8 mouse cellular contexts compared by ENCODE assay signal in the genomic region with DNA sequence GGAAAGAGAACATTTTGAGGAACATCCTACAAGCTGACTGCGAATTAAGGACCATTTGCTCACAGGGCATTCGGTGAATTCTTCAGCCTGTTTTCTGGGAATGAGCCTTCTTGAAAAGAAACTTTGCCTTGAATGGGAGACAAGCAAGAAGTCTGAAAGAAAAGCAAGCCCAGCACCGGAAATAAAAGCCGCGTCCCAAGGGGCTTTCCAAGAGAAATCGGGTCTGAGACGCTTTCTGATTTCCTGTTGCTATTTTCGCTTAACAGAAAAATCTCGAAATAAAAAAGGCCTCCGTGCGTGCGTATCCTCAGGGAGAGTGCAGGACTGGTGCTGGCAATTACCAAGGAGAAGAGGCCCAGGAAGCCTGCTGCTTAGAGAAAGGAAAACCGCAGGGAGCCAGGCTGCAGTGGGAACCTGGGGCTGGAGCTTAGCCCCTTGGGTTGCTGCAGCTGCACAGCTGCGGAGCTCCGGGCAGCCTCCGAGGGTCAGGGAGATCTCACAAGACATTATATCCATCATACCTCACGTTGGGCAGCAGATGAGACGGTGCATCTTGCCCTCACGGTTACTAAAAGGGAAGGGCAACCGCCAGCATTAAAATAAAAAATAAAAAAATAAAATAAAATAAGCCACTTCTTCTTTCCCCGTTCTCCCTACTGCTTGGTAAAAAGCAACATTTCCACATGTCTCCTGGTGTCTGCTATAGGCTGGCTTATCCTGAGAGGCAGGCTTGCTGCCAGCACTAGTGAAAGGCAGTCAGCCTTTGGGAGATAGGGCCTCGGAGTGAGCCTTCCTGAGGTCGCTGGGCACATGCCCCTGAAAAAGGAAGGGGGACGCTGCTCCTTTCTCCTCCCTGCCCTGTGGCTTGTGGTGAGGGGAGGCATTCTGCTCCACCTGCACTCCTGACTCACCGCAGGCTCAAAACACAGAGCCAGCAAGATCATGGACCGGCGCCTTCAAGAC. TPM values are rescaled to one million over a fixed set of nuclear protein-coding genes. Genes with fewer than 3 reads are reported as not detected.
DNase-seq lines count a peak whose midpoint lies in the region; ATAC-seq and TF ChIP-seq lines count a peak whose summit lies in the region.

No protein-coding gene starts in this region.

- no peak overlapping the region for H3K4me3 ChIP-seq in kidney, embryonic 14.5 days (ENCODE audit: low read length)
- H3K4me3 ChIP-seq in forebrain, embryonic 12.5 days (replicated peaks): 0 out of 2 replicates have a peak overlapping the region, but pooled peaks have one; percentile 0
- H3K4me3 ChIP-seq in midbrain, postnatal 0 days (ENCODE audit: low read depth, low read length): no peak overlapping the region

- H3K36me3 ChIP-seq in kidney, embryonic 14.5 days (ENCODE audit: control insufficient read depth, insufficient read depth, low read length): no peaks in the 10 kb centered on the region
- no peaks in the 10 kb centered on the region for H3K36me3 ChIP-seq in forebrain, embryonic 12.5 days (replicated peaks)
- no peaks in the 10 kb centered on the region for H3K36me3 ChIP-seq in midbrain, postnatal 0 days (ENCODE audit: insufficient read depth, low read length)

- WGBS in kidney, embryonic 14.5 days: 29% methylated on average over 27 of the region's 27 CpGs
- WGBS in forebrain, embryonic 12.5 days: 20% methylated on average over 27 of the region's 27 CpGs
- WGBS in midbrain, postnatal 0 days: 25% methylated on average over 27 of the region's 27 CpGs

- H3K9ac ChIP-seq in kidney, embryonic 14.5 days (ENCODE audit: low read depth, low read length): no peak overlapping the region
- H3K9ac ChIP-seq in forebrain, embryonic 12.5 days: no peak overlapping the region
- H3K9ac ChIP-seq in midbrain, postnatal 0 days (replicated peaks; ENCODE audit: low read length, poor library complexity, severe bottlenecking): no peak overlapping the region

- DNase-seq in kidney, adult 11 months: no peak
- peak; percentile 89 for DNase-seq in induced T-regulatory cell, adult 2 months (ENCODE audit: low read depth)
- peak; percentile 32 for DNase-seq in midbrain, postnatal 0 days (ENCODE audit: low spot score)
- no peak for DNase-seq in urinary bladder, postnatal 14 days (ENCODE audit: low spot score)
- DNase-seq in ovary, postnatal 10 days (ENCODE audit: low spot score): no peak

- no peak for ATAC-seq in kidney, embryonic 14.5 days (ENCODE audit: low FRiP score, low TSS enrichment)
- no peak for ATAC-seq in forebrain, embryonic 12.5 days (ENCODE audit: low FRiP score)
- no peak for ATAC-seq in midbrain, postnatal 0 days (ENCODE audit: low FRiP score)
- ATAC-seq in cerebellum, adult (ENCODE audit: insufficient number of reproducible peaks, low FRiP score, low TSS enrichment): no peak

- H3K4me1 ChIP-seq in kidney, embryonic 14.5 days (ENCODE audit: control insufficient read depth, insufficient read depth, low read length): peaks cover under 1% of the 10 kb centered on the region; the same call in 1 of the 2 replicates
- H3K4me1 ChIP-seq in forebrain, embryonic 12.5 days: peaks cover 23% of the 10 kb centered on the region
- peaks cover 4% of the 10 kb centered on the region; the same call in 1 of the 2 replicates for H3K4me1 ChIP-seq in midbrain, postnatal 0 days (ENCODE audit: insufficient read depth, low read length)

- H3K27me3 ChIP-seq in kidney, embryonic 14.5 days (ENCODE audit: control insufficient read depth, insufficient read depth, low read length): peaks cover 37% of the 10 kb centered on the region
- H3K27me3 ChIP-seq in forebrain, embryonic 12.5 days: peaks cover 22% of the 10 kb centered on the region
- H3K27me3 ChIP-seq in midbrain, postnatal 0 days (ENCODE audit: insufficient read depth, low read length): no peaks in the 10 kb centered on the region

- TF ChIP-seq CTCF in midbrain, postnatal 0 days (IDR thresholded peaks at IDR 0.05): no peak

- no peak overlapping the region for H3K27ac ChIP-seq in kidney, embryonic 14.5 days (ENCODE audit: low read depth, low read length)
- H3K27ac ChIP-seq in forebrain, embryonic 12.5 days: 0 out of 2 replicates have a peak overlapping the region, but pooled peaks have one; percentile 10
- no peak overlapping the region for H3K27ac ChIP-seq in midbrain, postnatal 0 days (ENCODE audit: low read depth, low read length)

- H3K4me2 ChIP-seq in kidney, embryonic 14.5 days (replicated peaks; ENCODE audit: low read depth, low read length): peak overlapping the region; percentile 36
- H3K4me2 ChIP-seq in forebrain, embryonic 12.5 days: peak overlapping the region; percentile 39
- H3K4me2 ChIP-seq in midbrain, postnatal 0 days (ENCODE audit: low read depth, low read length, poor library complexity, severe bottlenecking): peak overlapping the region; percentile 21

- 0 out of 2 replicates have a peak, but pooled peaks cover 2% of the 10 kb centered on the region for H3K9me3 ChIP-seq in kidney, embryonic 14.5 days (ENCODE audit: control insufficient read depth, low read length)
- peaks cover 3% of the 10 kb centered on the region; the same call in 1 of the 2 replicates for H3K9me3 ChIP-seq in forebrain, embryonic 12.5 days
- H3K9me3 ChIP-seq in midbrain, postnatal 0 days (ENCODE audit: low read length): no peaks in the 10 kb centered on the region

RNA-seq across cellular contexts. Expression of gene Tbc1d30, which starts 35.5 kb away (rescaled TPM):
- 0.60 and 0.76 TPM in 2 replicates for polyA plus RNA-seq in kidney, embryonic 14.5 days (2014; fragmentation: Nextera tagmentation; extraction: Ambion mirVana)
- polyA plus RNA-seq in forebrain, embryonic 12.5 days (2016; fragmentation: Nextera tagmentation; extraction: Ambion mirVana): 5.0 and 6.2 TPM in 2 replicates
- 46.9 and 49.1 TPM in 2 replicates for total RNA-seq in midbrain, postnatal 0 days (2014; rRNA removed)
- polyA plus RNA-seq in midbrain, postnatal 0 days (2015; fragmentation: Nextera tagmentation; extraction: Ambion mirVana): 8.3 and 9.1 TPM in 2 replicates

RNA-seq across cellular contexts. Expression of gene Gns, which starts 49.3 kb away (rescaled TPM):
- 26.5 and 48.7 TPM in 2 replicates for polyA plus RNA-seq in kidney, embryonic 14.5 days (2014; fragmentation: Nextera tagmentation; extraction: Ambion mirVana)
- 38.9 and 40.1 TPM in 2 replicates for polyA plus RNA-seq in forebrain, embryonic 12.5 days (2016; fragmentation: Nextera tagmentation; extraction: Ambion mirVana)
- 66.4 and 84.3 TPM in 2 replicates for total RNA-seq in midbrain, postnatal 0 days (2014; rRNA removed)
- polyA plus RNA-seq in midbrain, postnatal 0 days (2015; fragmentation: Nextera tagmentation; extraction: Ambion mirVana): 37.7 and 40.4 TPM in 2 replicates

Comparison
In these comparisons a context has a peak if more than half of its experiments do, and no peak if none do; other contexts are left out.
1. DNase-seq: peak in induced T-regulatory cell, adult 2 months (single experiment) and midbrain, postnatal 0 days (single experiment); none in kidney, adult 11 months (single experiment), urinary bladder, postnatal 14 days (single experiment) and ovary, postnatal 10 days (single experiment).
2. Peak in every context shown above with its lines, with median percentiles within 50 percentile points of each other: H3K4me2 ChIP-seq.